Mouse (Mus musculus): ENCODE results near the gene Tmem119.

Gene Tmem119

GRCm38 (mm10) chr5:113800280-113800679 lies at the start of gene Tmem119:
TSS of gene Tmem119 (minus strand) at chr5:113800516.
- DNase-seq = no peak

GRCm38 (mm10) chr5:113847636-113848035 lies 47.3 kb upstream of the Tmem119 start:
- no peak for DNase-seq

- no peak for DNase-seq
Measured at GRCm38 (mm10) chr5:113846656-113847055, 46.3 kb upstream of the Tmem119 start.

- DNase-seq = no peak
Measured at GRCm38 (mm10) chr5:113845627-113846026, 45.3 kb upstream of the Tmem119 start.

GRCm38 (mm10) chr5:113844721-113845120 lies 44.4 kb upstream of the Tmem119 start:
- peak; percentile 39 for DNase-seq

GRCm38 (mm10) chr5:113844106-113844505 lies 43.8 kb upstream of the Tmem119 start:
- no peak for DNase-seq

GRCm38 (mm10) chr5:113842906-113843305 lies 42.6 kb upstream of the Tmem119 start:
- DNase-seq = no peak

- DNase-seq = no peak
Measured at GRCm38 (mm10) chr5:113842244-113842643, 41.9 kb upstream of the Tmem119 start.

GRCm38 (mm10) chr5:113841243-113842225 lies 41.2 kb upstream of the Tmem119 start:
- DNase-seq = no peak

- no peak for DNase-seq
Measured at GRCm38 (mm10) chr5:113840443-113840842, 40.1 kb upstream of the Tmem119 start.

GRCm38 (mm10) chr5:113836961-113837360 lies 36.6 kb upstream of the Tmem119 start:
- no peak for DNase-seq

- DNase-seq = no peak
Measured at GRCm38 (mm10) chr5:113833316-113833947, 33.1 kb upstream of the Tmem119 start.

GRCm38 (mm10) chr5:113832490-113832901 lies 32.2 kb upstream of the Tmem119 start, which contains the start of gene Selplg:
TSS of gene Selplg (minus strand) at chr5:113832644.
- DNase-seq = no peak

- DNase-seq = no peak
Measured at GRCm38 (mm10) chr5:113831741-113832140, 31.4 kb upstream of the Tmem119 start.

- no peak for DNase-seq
Measured at GRCm38 (mm10) chr5:113830796-113831195, 30.5 kb upstream of the Tmem119 start.

- DNase-seq = no peak
Measured at GRCm38 (mm10) chr5:113830292-113830643, 30.0 kb upstream of the Tmem119 start.

GRCm38 (mm10) chr5:113829566-113830291 lies 29.4 kb upstream of the Tmem119 start:
- DNase-seq = no peak

GRCm38 (mm10) chr5:113828481-113828880 lies 28.2 kb upstream of the Tmem119 start:
- no peak for DNase-seq

GRCm38 (mm10) chr5:113827991-113828411 lies 27.7 kb upstream of the Tmem119 start:
- no peak for DNase-seq

GRCm38 (mm10) chr5:113826619-113827018 lies 26.3 kb upstream of the Tmem119 start:
- DNase-seq = no peak

- DNase-seq = no peak
Measured at GRCm38 (mm10) chr5:113825558-113825957, 25.2 kb upstream of the Tmem119 start.

GRCm38 (mm10) chr5:113824228-113824627 lies 23.9 kb upstream of the Tmem119 start:
- DNase-seq = no peak

- no peak for DNase-seq
Measured at GRCm38 (mm10) chr5:113818572-113818971, 18.3 kb upstream of the Tmem119 start.

Measured in kidney, adult 9 months (tissue).